In the genomic region with DNA sequence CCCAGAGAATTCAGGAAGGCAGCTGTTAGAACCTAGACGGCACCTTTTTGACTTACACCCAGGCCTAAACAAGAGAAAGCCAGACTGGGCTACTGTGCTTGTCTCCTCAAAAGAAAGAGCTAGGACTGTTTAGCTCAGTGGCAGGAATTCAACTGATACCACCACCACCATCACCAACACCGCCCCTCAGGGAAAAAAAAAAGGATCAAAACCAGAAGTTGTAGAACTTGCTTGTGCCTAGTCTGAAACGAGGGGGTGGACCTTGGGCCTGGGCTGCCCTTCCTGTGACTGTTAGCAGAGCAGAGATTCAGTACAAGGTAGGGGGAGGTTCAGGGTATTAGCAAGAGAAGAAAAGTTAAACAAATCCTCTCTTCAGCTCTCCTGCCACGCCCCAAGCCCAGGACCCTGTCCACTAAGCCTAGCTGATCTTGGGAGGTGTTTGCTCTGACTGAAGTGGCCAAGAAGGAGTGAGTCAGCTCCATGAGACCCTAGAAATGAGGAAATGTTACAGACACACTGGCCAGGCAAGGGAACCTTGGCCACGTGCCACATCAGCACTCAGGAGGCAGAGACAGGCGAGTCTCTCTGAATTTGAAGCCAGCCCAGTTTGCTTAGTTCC, we compare ENCODE assay signal across 8 mouse cellular contexts. TPM values are rescaled to one million over a fixed set of nuclear protein-coding genes. Genes with fewer than 3 reads are reported as not detected.
DNase-seq lines count a peak whose midpoint lies in the region; ATAC-seq and TF ChIP-seq lines count a peak whose summit lies in the region.

No protein-coding gene starts in this region.

- 0 out of 2 replicates have a peak, but pooled peaks cover 6% of the 10 kb centered on the region for H3K36me3 ChIP-seq in kidney, postnatal 0 days (ENCODE audit: insufficient read depth, low read length)

- no peaks in the 10 kb centered on the region for H3K9me3 ChIP-seq in kidney, postnatal 0 days (replicated peaks; ENCODE audit: low read length)

- WGBS in kidney, postnatal 0 days = 43% methylated on average over 6 of the region's 6 CpGs

- H3K27ac ChIP-seq in kidney, postnatal 0 days = peak overlapping the region; percentile 88

- peak overlapping the region; percentile 84 for H3K4me2 ChIP-seq in kidney, postnatal 0 days (ENCODE audit: low read length)

- ATAC-seq in kidney, postnatal 0 days (replicated peaks; ENCODE audit: low FRiP score, low read depth) = no peak
- ATAC-seq in megakaryocyte, adult 5-6 weeks (ENCODE audit: poor library complexity, severe bottlenecking) = peak; percentile 40
- ATAC-seq in megakaryocyte-erythroid progenitor cell, adult 5-6 weeks (replicated peaks; ENCODE audit: low FRiP score, low TSS enrichment, poor library complexity, severe bottlenecking) = no peak

- DNase-seq in gastrocnemius, postnatal 10 days = peak; percentile 21
- DNase-seq in gastrocnemius, adult 18-20 months (ENCODE audit: low spot score) = no peak
- peak; percentile 48 for DNase-seq in R1 (ENCODE audit: low read depth, low spot score)
- peak; percentile 37 for DNase-seq in heart, adult 8-10 months (ENCODE audit: low spot score)
- peak; percentile 28 for DNase-seq in kidney, postnatal 0 days (ENCODE audit: low spot score)
- DNase-seq in right cerebral cortex, postnatal 4 days = no peak

- TF ChIP-seq CTCF in kidney, postnatal 0 days (IDR thresholded peaks at IDR 0.05; ENCODE audit: low read depth) = no peak

- peak overlapping the region; percentile 84 for H3K4me3 ChIP-seq in kidney, postnatal 0 days (replicated peaks; ENCODE audit: low read depth, low read length)

- peak overlapping the region; percentile 93 for H3K9ac ChIP-seq in kidney, postnatal 0 days (ENCODE audit: low read depth, low read length)

- no peaks in the 10 kb centered on the region for H3K4me1 ChIP-seq in kidney, postnatal 0 days (replicated peaks; ENCODE audit: insufficient read depth, low read length)

- no peaks in the 10 kb centered on the region for H3K27me3 ChIP-seq in kidney, postnatal 0 days (ENCODE audit: insufficient read depth, low read length)

RNA-seq across cellular contexts. Expression of a gene that starts 0.8 kb away (rescaled TPM):
- 10 to 100 TPM; 28.5 to 40.5 TPM for total RNA-seq in gastrocnemius, postnatal 10 days (2021)
- 10 to 100 TPM; 10.1 to 17.7 TPM for total RNA-seq in gastrocnemius, adult 18-20 months (2021)
- 10 to 100 TPM; 16.4 to 26.2 (median 24.4) TPM for total RNA-seq in heart, adult 8-10 months (2022)
- 402 and 433 TPM in 2 replicates for polyA plus RNA-seq in kidney, postnatal 0 days (2015; fragmentation: Nextera tagmentation; extraction: Ambion mirVana)
- 122 and 148 TPM in 2 replicates for total RNA-seq in megakaryocyte, adult 5-6 weeks (2015)
- total RNA-seq in megakaryocyte, adult 5-6 weeks (2017) = 119 and 125 TPM in 2 replicates
- total RNA-seq in megakaryocyte-erythroid progenitor cell, adult 5-6 weeks (2014; fragmentation: Nextera tagmentation) = 55.3 and 72.9 TPM in 2 replicates
- total RNA-seq in megakaryocyte-erythroid progenitor cell, adult 5-6 weeks (2017) = 28.9 and 35.7 TPM in 2 replicates

RNA-seq across cellular contexts. Expression of a gene that starts 13.4 kb away (rescaled TPM):
- total RNA-seq in gastrocnemius, postnatal 10 days (2021) = 10 to 100 TPM; 82.0 to 91.3 TPM
- total RNA-seq in gastrocnemius, adult 18-20 months (2021) = 10 to 100 TPM; 60.3 to 70.5 TPM
- total RNA-seq in heart, adult 8-10 months (2022) = 100 to 1,000 TPM in 2 of 4 experiments, 10 to 100 TPM in 2; 87.2 to 106 (median 96.3) TPM
- 232 and 262 TPM in 2 replicates for polyA plus RNA-seq in kidney, postnatal 0 days (2015; fragmentation: Nextera tagmentation; extraction: Ambion mirVana)
- 32.9 and 38.3 TPM in 2 replicates for total RNA-seq in megakaryocyte, adult 5-6 weeks (2015)
- total RNA-seq in megakaryocyte, adult 5-6 weeks (2017) = 173 and 213 TPM in 2 replicates
- 202 and 217 TPM in 2 replicates for total RNA-seq in megakaryocyte-erythroid progenitor cell, adult 5-6 weeks (2014; fragmentation: Nextera tagmentation)
- 450 and 532 TPM in 2 replicates for total RNA-seq in megakaryocyte-erythroid progenitor cell, adult 5-6 weeks (2017)

RNA-seq across cellular contexts. Expression of a gene that starts 38.5 kb away (rescaled TPM):
- total RNA-seq in gastrocnemius, postnatal 10 days (2021) = 1 to 10 TPM; 7.1 to 8.6 TPM
- total RNA-seq in gastrocnemius, adult 18-20 months (2021) = 1 to 10 TPM; 6.2 to 7.1 TPM
- 10 to 100 TPM; 12.9 to 14.3 (median 13.4) TPM for total RNA-seq in heart, adult 8-10 months (2022)
- polyA plus RNA-seq in kidney, postnatal 0 days (2015; fragmentation: Nextera tagmentation; extraction: Ambion mirVana) = 24.0 and 25.2 TPM in 2 replicates
- total RNA-seq in megakaryocyte, adult 5-6 weeks (2015) = 21.7 and 23.0 TPM in 2 replicates
- 16.5 and 19.6 TPM in 2 replicates for total RNA-seq in megakaryocyte, adult 5-6 weeks (2017)
- 19.2 and 20.1 TPM in 2 replicates for total RNA-seq in megakaryocyte-erythroid progenitor cell, adult 5-6 weeks (2014; fragmentation: Nextera tagmentation)
- 8.5 and 16.1 TPM in 2 replicates for total RNA-seq in megakaryocyte-erythroid progenitor cell, adult 5-6 weeks (2017)

Comparison
In these comparisons a context has a peak if more than half of its experiments do, and no peak if none do; other contexts are left out.
1. DNase-seq: peak in gastrocnemius, postnatal 10 days (single experiment), R1 (single experiment), heart, adult 8-10 months (single experiment) and kidney, postnatal 0 days (single experiment); none in gastrocnemius, adult 18-20 months (single experiment) and right cerebral cortex, postnatal 4 days (single experiment).